Mouse (Mus musculus) liver, embryonic 15.5 days (tissue): ENCODE measurements around the gene Ercc6l2. TPM values are rescaled to one million over a fixed set of nuclear protein-coding genes. Genes with fewer than 3 reads are reported as not detected.
A peak's percentile ranks its signal among the peaks of the same experiment; 100 is the strongest.

Source experiments
- ATAC-seq: fragments of 200-750 bp; cut with Nextera tagmentation; 2 replicates; pipeline ENCODE4 v1.8.0; 2017; ENCODE audit warnings: moderate number of reproducible peaks, mild to moderate bottlenecking, moderate library complexity; ENCODE audit not compliant: insufficient read depth
- H3K27ac ChIP-seq: fragments of 300-500 bp; sonication (generic); replicated peaks from 2 replicates; pipeline ENCODE4 v1.5.1; 2015; ENCODE audit warnings: mild to moderate bottlenecking, inconsistent platforms
- H3K27me3 ChIP-seq: fragments of 300-500 bp; sonication (generic); 2 replicates; pipeline ENCODE4 v1.6.1; 2015; ENCODE audit warnings: mild to moderate bottlenecking, inconsistent platforms
- H3K36me3 ChIP-seq: fragments of 300-500 bp; sonication (generic); replicated peaks from 2 replicates; pipeline ENCODE4 v1.6.1; 2015; ENCODE audit warnings: moderate library complexity, mild to moderate bottlenecking, inconsistent platforms
- H3K4me1 ChIP-seq: fragments of 300-500 bp; sonication (generic); replicated peaks from 2 replicates; pipeline ENCODE4 v1.6.1; 2015; ENCODE audit warnings: inconsistent platforms
- H3K4me2 ChIP-seq: fragments of 300-500 bp; sonication (generic); 2 replicates; pipeline ENCODE4 v1.6.1; 2015; ENCODE audit warnings: moderate library complexity, mild to moderate bottlenecking, inconsistent platforms
- H3K4me3 ChIP-seq: fragments of 300-500 bp; sonication (generic); replicated peaks from 2 replicates; pipeline ENCODE4 v1.5.1; 2015; ENCODE audit warnings: mild to moderate bottlenecking, inconsistent platforms
- H3K9ac ChIP-seq: fragments of 300-500 bp; sonication (generic); 2 replicates; pipeline ENCODE4 v1.6.1; 2015; ENCODE audit warnings: moderate library complexity, mild to moderate bottlenecking, inconsistent platforms
- H3K9me3 ChIP-seq: fragments of 300-500 bp; sonication (generic); replicated peaks from 2 replicates; pipeline ENCODE4 v1.6.1; 2016; ENCODE audit warnings: inconsistent platforms
- WGBS: fragments of 180-500 bp; shearing (Covaris S2); methylation state at CpG from one replicate; pipeline ENCODE4 v1.1.7; 2015; ENCODE audit warnings: mixed read lengths; ENCODE audit not compliant: insufficient replicate concordance; 5-methylcytosine and 5-hydroxymethylcytosine counted together
- polyA plus RNA-seq: library from polyadenylated mRNA; unstranded; fragments of >200 nt; fragmentation: Nextera tagmentation; extraction: Ambion mirVana; gene quantifications from 2 replicates; pipeline ENCODE4 v1.2.1, GENCODE M21; 2015

The Ercc6l2 gene
- polyA plus RNA-seq, 1 experiment from 2014 or later: 7.9 TPM

DNA sequence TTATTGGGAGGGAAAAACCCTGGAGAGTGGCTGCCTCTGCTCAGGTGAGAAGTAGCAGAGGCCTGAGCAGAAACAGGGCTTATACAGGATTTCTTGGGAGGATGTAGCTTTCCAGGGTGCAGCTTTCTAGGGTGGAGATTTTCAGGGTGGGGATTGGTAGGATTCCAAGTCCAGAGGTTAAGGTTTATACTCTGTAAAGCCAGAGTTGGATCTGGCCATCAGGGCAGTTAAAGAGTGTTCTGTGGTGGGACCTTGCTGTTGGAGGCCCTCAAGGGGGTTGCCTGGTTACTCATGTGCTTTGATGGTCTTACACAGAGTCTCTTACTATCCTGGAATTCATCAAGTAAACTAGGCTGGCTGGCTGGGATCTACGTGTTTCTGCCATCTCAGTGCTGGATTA lies 7.8 kb upstream of the Ercc6l2 start:
- Histone ChIP-seq H3K9ac (no peak overlapping the region), H3K27ac (no peak overlapping the region), H3K9me3 (no peaks in the 10 kb centered on the region), H3K4me1 (no peaks in the 10 kb centered on the region), H3K4me3 (no peak overlapping the region), H3K36me3 (no peaks in the 10 kb centered on the region), H3K27me3 (no peaks in the 10 kb centered on the region), H3K4me2 (no peak overlapping the region)
- ATAC-seq: no peak
- 59% methylated on average over 1 of the region's 1 CpGs for WGBS

DNA sequence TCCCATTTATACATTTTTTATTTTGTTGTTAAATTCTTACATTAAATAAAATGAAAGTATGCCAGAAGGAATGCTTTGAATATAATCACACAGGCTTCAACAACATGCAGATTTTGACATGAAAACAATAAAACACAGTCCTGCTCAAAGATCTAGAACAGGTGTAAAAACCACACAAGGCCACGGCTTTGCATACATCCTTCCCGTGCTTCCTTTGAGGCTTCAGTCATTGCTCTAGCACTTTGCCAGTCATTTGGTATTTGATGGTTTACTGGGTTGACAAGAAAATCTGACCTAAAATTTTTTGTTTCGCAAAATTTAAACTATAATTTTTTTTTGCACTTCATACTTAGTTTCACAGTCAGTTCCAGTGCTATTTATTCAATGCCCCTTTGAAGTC lies 7.1 kb upstream of the Ercc6l2 start:
- H3K4me3 ChIP-seq: no peak overlapping the region
- H3K36me3 ChIP-seq: no peaks in the 10 kb centered on the region
- no peak overlapping the region for H3K27ac ChIP-seq
- no peaks in the 10 kb centered on the region for H3K9me3 ChIP-seq
- no peaks in the 10 kb centered on the region for H3K4me1 ChIP-seq
- H3K27me3 ChIP-seq: no peaks in the 10 kb centered on the region
- no peak for ATAC-seq
- H3K4me2 ChIP-seq: no peak overlapping the region
- 65% methylated on average over 3 of the region's 3 CpGs for WGBS
- no peak overlapping the region for H3K9ac ChIP-seq

DNA sequence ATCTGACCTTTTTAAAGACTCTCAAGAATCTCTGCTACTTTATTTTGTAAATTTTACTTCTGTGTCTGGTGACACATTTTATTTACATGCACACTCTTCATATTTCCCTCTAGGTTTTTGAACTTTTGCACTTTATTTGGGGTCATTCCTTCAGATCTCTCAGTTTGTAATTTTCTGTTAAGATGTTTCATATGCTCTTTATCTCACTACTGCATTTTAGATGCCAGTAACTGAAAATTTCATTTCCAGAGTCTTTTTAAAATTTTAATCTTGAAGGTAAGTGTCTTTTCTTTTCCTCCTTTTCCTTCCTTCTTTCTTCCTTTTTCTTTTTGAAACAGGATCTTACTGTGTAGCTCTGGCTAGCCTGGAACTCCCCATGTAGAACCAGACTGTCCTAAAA lies 3.6 kb upstream of the Ercc6l2 start:
- Histone ChIP-seq H3K27me3 (no peaks in the 10 kb centered on the region), H3K4me2 (no peak overlapping the region), H3K4me3 (no peak overlapping the region), H3K36me3 (no peaks in the 10 kb centered on the region), H3K9me3 (no peaks in the 10 kb centered on the region), H3K27ac (no peak overlapping the region), H3K4me1 (peaks cover 17% of the 10 kb centered on the region), H3K9ac (no peak overlapping the region)
- ATAC-seq: no peak

DNA sequence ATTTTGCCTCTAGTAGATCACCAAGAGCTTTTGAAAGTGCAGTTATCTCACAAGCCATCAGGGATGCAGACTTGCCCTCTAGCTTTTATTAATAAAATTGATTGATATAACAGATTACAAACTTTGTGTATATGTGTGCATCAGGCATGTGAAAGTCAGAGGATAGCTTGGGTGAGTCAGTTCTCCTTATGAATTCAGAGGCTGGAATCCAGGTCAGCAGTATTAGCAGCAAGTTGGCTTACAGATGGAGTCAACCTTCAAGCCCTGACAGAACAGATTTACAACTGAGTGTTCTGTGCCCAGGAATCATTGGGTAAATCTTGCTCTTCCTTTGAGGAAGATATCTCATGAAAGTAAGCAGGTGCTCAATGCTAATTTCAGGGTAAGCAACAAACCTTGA lies 891 bp downstream of the Ercc6l2 start:
- H3K9me3 ChIP-seq: no peaks in the 10 kb centered on the region
- H3K36me3 ChIP-seq: no peaks in the 10 kb centered on the region; the same call in 1 of the 2 replicates
- H3K4me2 ChIP-seq: peak overlapping the region; percentile 89
- H3K27me3 ChIP-seq: no peaks in the 10 kb centered on the region
- no peak for ATAC-seq
- peaks cover 21% of the 10 kb centered on the region for H3K4me1 ChIP-seq
- peak overlapping the region; percentile 86 for H3K9ac ChIP-seq
- H3K4me3 ChIP-seq: peak overlapping the region; percentile 85
- H3K27ac ChIP-seq: peak overlapping the region; percentile 94; the same call in 1 of the 2 replicates

DNA sequence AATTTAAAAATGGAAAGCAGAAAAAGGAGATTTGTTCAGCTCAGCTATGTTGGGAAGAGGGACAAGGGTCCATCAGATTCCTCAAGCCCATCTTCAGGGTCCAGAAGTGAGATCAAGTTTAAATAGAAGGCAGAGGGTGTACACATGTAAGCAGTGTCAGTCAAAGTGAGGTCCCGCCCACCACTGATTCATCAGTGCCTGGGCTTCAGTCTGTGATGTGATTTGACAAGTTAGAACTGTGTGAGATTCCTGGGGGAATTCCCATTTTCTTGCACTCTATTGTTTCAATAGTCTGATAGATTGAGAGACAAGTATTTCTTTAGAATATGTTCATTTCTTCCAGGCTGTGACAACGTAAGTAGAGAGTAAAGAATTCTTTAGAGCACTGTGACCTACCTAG lies 30.7 kb downstream of the Ercc6l2 start:
- Histone ChIP-seq H3K4me1 (no peaks in the 10 kb centered on the region), H3K4me2 (no peak overlapping the region), H3K9ac (no peak overlapping the region), H3K9me3 (no peaks in the 10 kb centered on the region), H3K27me3 (no peaks in the 10 kb centered on the region), H3K4me3 (no peak overlapping the region), H3K27ac (no peak overlapping the region), H3K36me3 (peaks cover 17% of the 10 kb centered on the region)
- WGBS: 69% methylated on average over 2 of the region's 2 CpGs
- no peak for ATAC-seq

DNA sequence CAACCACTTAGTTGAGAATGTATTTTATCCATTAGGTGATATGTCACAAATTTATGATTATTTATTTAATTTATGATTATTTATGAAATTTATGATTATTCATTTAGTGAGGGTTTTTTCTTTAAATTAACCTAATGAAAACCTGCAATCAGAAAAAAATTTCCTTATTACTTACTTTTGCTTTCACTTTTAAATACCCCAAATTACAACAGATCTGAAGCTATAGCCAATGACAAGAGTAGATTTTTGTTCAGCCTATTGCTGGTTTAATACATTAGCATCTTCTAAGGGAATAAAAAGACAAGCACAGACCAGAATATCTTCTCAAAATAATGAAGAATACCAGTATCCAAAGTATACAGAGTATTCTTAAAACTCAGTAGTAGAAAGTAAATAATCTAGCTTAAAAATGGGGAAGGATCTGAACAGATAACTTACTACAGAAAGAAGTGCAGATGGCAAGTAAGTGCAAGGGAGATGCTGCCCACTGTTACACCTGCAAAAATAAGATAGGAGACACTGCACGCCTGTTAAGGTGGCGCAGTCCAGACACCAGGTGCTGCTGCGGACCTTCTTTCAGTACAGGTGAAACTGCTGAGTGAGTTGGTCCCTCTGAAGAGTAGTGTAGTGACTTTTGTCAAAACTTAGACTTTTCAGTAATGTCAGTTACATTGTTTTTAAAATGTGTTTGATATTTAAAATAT lies 35.4 kb downstream of the Ercc6l2 start:
- peaks cover 7% of the 10 kb centered on the region; the same call in 1 of the 2 replicates for H3K36me3 ChIP-seq
- no peak overlapping the region for H3K4me2 ChIP-seq
- H3K4me3 ChIP-seq: no peak overlapping the region
- H3K27me3 ChIP-seq: no peaks in the 10 kb centered on the region
- 54% methylated on average over 3 of the region's 3 CpGs for WGBS
- H3K9me3 ChIP-seq: no peaks in the 10 kb centered on the region
- H3K4me1 ChIP-seq: no peaks in the 10 kb centered on the region
- H3K27ac ChIP-seq: no peak overlapping the region
- no peak for ATAC-seq
- H3K9ac ChIP-seq: no peak overlapping the region

DNA sequence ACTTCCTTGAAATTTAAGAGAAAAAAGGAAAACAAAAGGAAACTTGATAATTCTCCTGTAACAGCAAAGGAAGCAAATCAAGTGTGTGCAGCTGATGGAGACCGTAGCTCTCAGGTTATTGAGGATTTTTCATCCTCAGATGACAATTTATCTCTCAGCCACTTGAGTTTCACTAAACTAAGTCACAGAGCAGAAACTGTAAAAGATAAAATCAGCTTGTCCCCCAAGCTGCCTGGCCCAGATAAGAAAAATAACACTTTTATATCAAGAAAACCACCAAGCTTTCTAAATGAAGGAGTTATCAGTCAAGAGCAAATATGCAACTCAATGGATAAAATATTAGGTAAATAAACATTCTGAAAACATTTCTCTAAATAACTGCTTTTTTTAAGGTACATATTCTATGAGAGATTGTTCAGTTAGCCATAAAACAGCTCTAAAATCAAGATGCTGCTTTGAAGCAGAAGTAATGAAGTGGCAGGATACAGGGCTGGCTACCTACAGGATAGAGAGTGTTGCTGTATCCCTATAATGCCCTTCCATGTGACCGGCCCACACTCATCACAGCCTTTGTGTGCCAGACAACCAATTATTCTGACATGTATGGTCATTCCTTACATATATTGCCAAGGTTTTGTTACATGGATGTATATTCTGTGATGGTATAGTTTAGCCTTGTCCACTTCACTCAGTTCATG lies 57.7 kb downstream of the Ercc6l2 start:
- Histone ChIP-seq H3K9ac (no peak overlapping the region), H3K9me3 (no peaks in the 10 kb centered on the region), H3K4me2 (no peak overlapping the region), H3K36me3 (peaks cover 6% of the 10 kb centered on the region; the same call in 1 of the 2 replicates), H3K4me3 (no peak overlapping the region), H3K27ac (0 out of 2 replicates have a peak overlapping the region, but pooled peaks have one; percentile 56), H3K4me1 (peaks cover 16% of the 10 kb centered on the region), H3K27me3 (no peaks in the 10 kb centered on the region)
- WGBS: 35% methylated on average over 2 of the region's 2 CpGs
- ATAC-seq: peak; percentile 57; the same call in 1 of the 2 replicates

DNA sequence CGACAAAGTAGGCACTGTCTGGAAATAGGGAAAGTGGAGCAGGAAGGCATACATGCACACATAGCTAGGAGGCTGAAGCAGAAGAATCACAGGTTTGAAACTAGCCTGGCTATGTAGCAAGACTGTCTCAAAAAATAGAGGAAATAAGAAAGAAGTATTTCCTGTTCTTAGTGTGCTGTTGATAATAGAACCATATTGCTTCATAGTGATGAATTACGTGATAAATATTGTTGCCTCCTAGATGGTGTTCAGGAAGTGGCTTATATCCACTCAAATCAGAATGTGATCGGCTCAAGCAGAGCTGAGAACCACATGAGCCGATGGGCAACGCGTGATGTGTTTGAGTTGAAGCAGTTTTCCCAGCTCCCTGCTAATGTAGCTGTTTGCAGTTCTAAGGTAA lies 62.1 kb downstream of the Ercc6l2 start:
- Histone ChIP-seq H3K36me3 (no peaks in the 10 kb centered on the region), H3K4me1 (peaks cover 10% of the 10 kb centered on the region), H3K9me3 (no peaks in the 10 kb centered on the region), H3K9ac (no peak overlapping the region), H3K27me3 (no peaks in the 10 kb centered on the region), H3K4me3 (no peak overlapping the region), H3K4me2 (no peak overlapping the region), H3K27ac (no peak overlapping the region)
- ATAC-seq: no peak
- 64% methylated on average over 6 of the region's 6 CpGs for WGBS

DNA sequence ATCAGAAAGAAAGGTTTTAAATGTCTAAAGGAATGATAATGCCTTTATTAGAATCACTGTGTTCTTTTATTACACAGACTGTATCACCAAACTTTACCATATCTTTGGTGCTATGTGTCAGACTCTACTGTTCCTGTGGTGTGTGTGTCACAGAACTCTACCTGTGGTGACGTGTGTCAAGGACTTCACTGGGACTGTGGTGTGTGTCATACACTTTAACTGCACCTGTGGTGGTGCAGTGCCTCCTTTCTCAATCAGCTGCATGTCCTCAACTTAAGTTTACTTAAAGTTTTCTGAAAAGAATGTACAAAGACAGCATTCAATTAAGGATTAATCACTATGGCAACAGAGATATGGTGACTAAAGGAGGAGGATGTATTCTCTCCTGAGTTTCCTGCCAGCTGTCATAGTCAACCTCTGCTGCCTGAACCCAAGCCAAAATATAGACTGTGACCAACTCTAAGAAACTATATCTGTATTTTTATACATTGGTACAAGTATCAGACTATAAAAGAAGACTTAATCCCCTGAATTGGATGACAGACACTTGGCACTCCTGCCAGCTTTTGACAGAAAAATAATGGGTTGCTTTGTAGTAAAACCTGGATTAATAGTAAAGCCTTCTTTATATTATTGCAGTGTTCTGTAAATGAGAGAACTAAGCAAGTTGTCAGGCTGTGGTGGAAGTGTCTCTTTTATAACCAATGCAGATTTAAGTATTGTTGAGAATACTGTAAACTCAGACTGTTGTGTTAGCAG lies 64.2 kb downstream of the Ercc6l2 start:
- no peaks in the 10 kb centered on the region for H3K4me1 ChIP-seq
- no peaks in the 10 kb centered on the region for H3K27me3 ChIP-seq
- H3K27ac ChIP-seq: no peak overlapping the region
- H3K9me3 ChIP-seq: no peaks in the 10 kb centered on the region
- H3K4me2 ChIP-seq: no peak overlapping the region
- 66% methylated on average over 1 of the region's 1 CpGs for WGBS
- H3K36me3 ChIP-seq: no peaks in the 10 kb centered on the region
- no peak for ATAC-seq
- no peak overlapping the region for H3K4me3 ChIP-seq
- no peak overlapping the region for H3K9ac ChIP-seq

DNA sequence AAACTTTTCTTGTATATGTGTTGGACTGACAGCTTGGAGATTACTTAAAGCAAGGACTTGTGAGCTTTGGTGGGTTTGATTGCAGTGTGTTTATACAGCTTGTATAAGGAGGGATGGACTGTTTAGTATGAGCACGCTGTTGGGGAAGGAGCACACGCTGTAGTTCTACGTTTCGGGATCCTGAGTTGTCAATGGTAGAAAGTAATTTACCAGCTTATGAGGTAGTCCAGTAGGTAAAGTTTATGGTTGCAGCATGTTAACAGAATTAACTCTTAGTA lies 64.8 kb downstream of the Ercc6l2 start:
- H3K9me3 ChIP-seq: no peaks in the 10 kb centered on the region
- H3K27ac ChIP-seq: no peak overlapping the region
- no peak for ATAC-seq
- H3K9ac ChIP-seq: no peak overlapping the region
- H3K4me1 ChIP-seq: peaks cover 1% of the 10 kb centered on the region; the same call in 1 of the 2 replicates
- H3K36me3 ChIP-seq: no peaks in the 10 kb centered on the region
- 86% methylated on average over 4 of the region's 4 CpGs for WGBS
- no peak overlapping the region for H3K4me2 ChIP-seq
- no peaks in the 10 kb centered on the region for H3K27me3 ChIP-seq
- no peak overlapping the region for H3K4me3 ChIP-seq

DNA sequence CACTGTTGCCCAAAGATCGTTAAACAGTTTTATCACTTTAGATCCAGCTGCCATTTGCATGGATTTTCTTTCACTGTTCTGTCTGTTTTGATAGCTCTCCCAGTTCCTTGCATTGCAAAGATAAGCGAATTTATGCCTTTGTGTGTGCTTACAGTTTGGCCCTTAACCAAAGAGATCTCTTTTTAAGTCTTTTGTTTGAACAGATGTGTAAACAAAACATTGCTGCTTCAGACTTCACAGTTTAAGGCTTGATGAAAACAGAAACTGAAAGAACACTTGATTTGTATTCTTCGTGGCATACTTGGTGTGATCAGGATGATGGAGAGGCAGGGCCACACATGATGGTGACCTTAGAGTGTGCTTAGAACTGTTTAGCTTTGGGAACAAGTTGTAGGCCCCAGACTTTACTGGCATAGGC lies 70.5 kb downstream of the Ercc6l2 start:
- Histone ChIP-seq H3K36me3 (peaks cover 8% of the 10 kb centered on the region; the same call in 1 of the 2 replicates), H3K27ac (peak overlapping the region; percentile 51), H3K27me3 (no peaks in the 10 kb centered on the region), H3K9me3 (no peaks in the 10 kb centered on the region), H3K9ac (no peak overlapping the region), H3K4me1 (peaks cover 19% of the 10 kb centered on the region), H3K4me2 (peak overlapping the region; percentile 37), H3K4me3 (no peak overlapping the region)
- WGBS: 24% methylated on average over 3 of the region's 3 CpGs
- peak; percentile 49; the same call in 1 of the 2 replicates for ATAC-seq
